ENCODE assay signal across 36 mouse cellular contexts in the genomic region with DNA sequence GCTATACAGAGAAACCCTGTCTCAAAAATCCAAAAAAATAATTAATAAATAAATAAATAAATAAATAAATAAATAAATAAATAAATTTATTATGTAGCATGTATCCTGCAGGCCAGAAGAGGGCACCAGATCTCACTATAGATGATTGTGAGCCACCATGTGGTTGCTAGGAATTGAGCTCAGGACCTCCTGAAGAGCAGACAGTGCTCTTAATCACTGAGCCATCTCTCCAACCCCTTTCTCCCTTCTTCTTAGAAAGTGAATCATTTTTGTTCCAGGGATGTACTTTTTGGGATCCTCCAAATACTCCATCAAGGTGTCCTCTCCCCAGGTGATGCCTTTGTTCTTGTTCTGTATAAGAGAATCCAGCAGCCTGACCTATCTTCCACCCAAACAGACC. TPM values are rescaled to one million over a fixed set of nuclear protein-coding genes. Genes with fewer than 3 reads are reported as not detected.
DNase-seq lines count a peak whose midpoint lies in the region; ATAC-seq and TF ChIP-seq lines count a peak whose summit lies in the region.
"Had no signal": no experiment of that assay in that cellular context is flagged by ENCODE, and none has a peak within 500 bp of the region (broad histone marks: within the 10 kb centered on the region; RNA-seq: fewer than 3 reads in every experiment).

No protein-coding gene starts in this region.

- no peak overlapping the region for H3K4me3 ChIP-seq in kidney, adult 2 months (ENCODE audit: insufficient read depth, low read depth, low read length)
- H3K4me3 ChIP-seq in kidney, embryonic 14.5 days (ENCODE audit: low read length), result no peak overlapping the region
- H3K4me3 ChIP-seq in lung, postnatal 0 days (ENCODE audit: low read depth, low read length), result no peak overlapping the region
- H3K4me3 ChIP-seq: erythroblast, embryonic 14.5 days; forebrain, embryonic 12.5 days; heart, embryonic 13.5 days; hindbrain, embryonic 10.5 days; hindbrain, embryonic 15.5 days; liver, embryonic 15.5 days; lung, embryonic 15.5 days; megakaryocyte, embryonic 14.5 days; midbrain, embryonic 12.5 days; myocyte; neural tube, embryonic 13.5 days had no signal

- no peak overlapping the region for H3K9ac ChIP-seq in kidney, embryonic 14.5 days (ENCODE audit: low read depth, low read length)
- H3K9ac ChIP-seq in lung, postnatal 0 days (replicated peaks; ENCODE audit: low read depth), result no peak overlapping the region
- H3K9ac ChIP-seq: forebrain, embryonic 12.5 days; forebrain, postnatal 0 days; heart, embryonic 13.5 days; hindbrain, embryonic 15.5 days; liver, embryonic 15.5 days; lung, embryonic 15.5 days; midbrain, embryonic 12.5 days; neural tube, embryonic 13.5 days had no signal

- no peak overlapping the region for H3K4me2 ChIP-seq in kidney, embryonic 14.5 days (replicated peaks; ENCODE audit: low read depth, low read length)
- no peak overlapping the region for H3K4me2 ChIP-seq in lung, postnatal 0 days (replicated peaks; ENCODE audit: low read depth, low read length)
- H3K4me2 ChIP-seq: forebrain, embryonic 12.5 days; heart, embryonic 13.5 days; hindbrain, embryonic 15.5 days; liver, embryonic 15.5 days; lung, embryonic 15.5 days; midbrain, embryonic 12.5 days; neural tube, embryonic 13.5 days had no signal

- ATAC-seq in kidney, embryonic 14.5 days (ENCODE audit: low FRiP score, low TSS enrichment), result no peak
- ATAC-seq in lung, postnatal 0 days, result no peak
- ATAC-seq in inflammation-experienced regulatory T-cells, adult 6 months, result peak; percentile 38
- ATAC-seq: forebrain, postnatal 0 days had no signal

- TF ChIP-seq EP300 in lung, postnatal 0 days (IDR thresholded peaks at IDR 0.05), result no peak

- no peaks in the 10 kb centered on the region for H3K9me3 ChIP-seq in kidney, embryonic 14.5 days (ENCODE audit: control insufficient read depth, low read length)
- H3K9me3 ChIP-seq in lung, postnatal 0 days (ENCODE audit: low read length), result no peaks in the 10 kb centered on the region
- H3K9me3 ChIP-seq: hindbrain, embryonic 15.5 days; liver, embryonic 15.5 days; lung, embryonic 15.5 days had no signal

- no peaks in the 10 kb centered on the region for H3K4me1 ChIP-seq in kidney, adult 2 months (ENCODE audit: control insufficient read depth, insufficient read depth, low read length)
- H3K4me1 ChIP-seq in kidney, embryonic 14.5 days (ENCODE audit: control insufficient read depth, insufficient read depth, low read length), result no peaks in the 10 kb centered on the region
- no peaks in the 10 kb centered on the region for H3K4me1 ChIP-seq in lung, postnatal 0 days (ENCODE audit: insufficient read depth, low read depth, low read length)
- H3K4me1 ChIP-seq: forebrain, embryonic 12.5 days; heart, embryonic 13.5 days; hindbrain, embryonic 10.5 days; hindbrain, embryonic 15.5 days; liver, embryonic 15.5 days; lung, embryonic 15.5 days; midbrain, embryonic 12.5 days; neural tube, embryonic 13.5 days had no signal

- no peak for TF ChIP-seq POLR2A in kidney, adult 2 months (IDR thresholded peaks at IDR 0.05; ENCODE audit: low read depth, low read length)

- no peaks in the 10 kb centered on the region for H3K36me3 ChIP-seq in kidney, adult 2 months (ENCODE audit: control insufficient read depth, insufficient read depth, low read length)
- H3K36me3 ChIP-seq in kidney, embryonic 14.5 days (ENCODE audit: control insufficient read depth, insufficient read depth, low read length), result no peaks in the 10 kb centered on the region
- H3K36me3 ChIP-seq in lung, postnatal 0 days (ENCODE audit: insufficient read depth, low read length), result no peaks in the 10 kb centered on the region
- H3K36me3 ChIP-seq: forebrain, embryonic 12.5 days; heart, embryonic 13.5 days; hindbrain, embryonic 10.5 days; hindbrain, embryonic 15.5 days; liver, embryonic 15.5 days; lung, embryonic 15.5 days; midbrain, embryonic 12.5 days; neural tube, embryonic 13.5 days had no signal

- H3K27ac ChIP-seq in kidney, adult 2 months (ENCODE audit: insufficient read depth, low read depth, low read length), result no peak overlapping the region
- no peak overlapping the region for H3K27ac ChIP-seq in kidney, embryonic 14.5 days (ENCODE audit: low read depth, low read length)
- no peak overlapping the region for H3K27ac ChIP-seq in lung, postnatal 0 days (ENCODE audit: low read length)
- H3K27ac ChIP-seq: forebrain, embryonic 12.5 days; heart, embryonic 13.5 days; hindbrain, embryonic 10.5 days; hindbrain, embryonic 15.5 days; liver, embryonic 15.5 days; lung, embryonic 15.5 days; midbrain, embryonic 12.5 days; neural tube, embryonic 13.5 days had no signal

- no peak for DNase-seq in kidney, adult 2 months
- no peak for DNase-seq in lung, postnatal 0 days (ENCODE audit: low spot score)
- no peak for DNase-seq in lung, postnatal 4 days
- DNase-seq in ES-CJ7 (ENCODE audit: low read depth, low spot score), result peak; percentile 48
- DNase-seq in natural killer cell, adult 2 months (ENCODE audit: low spot score in 2 of 2), result no peak
- DNase-seq in MN1 (ENCODE audit: low spot score), result no peak
- DNase-seq: adrenal gland, postnatal 36 days; B cell, adult 2 months; cerebellum, adult 18-20 months; cerebellum, postnatal 14 days; forebrain, postnatal 0 days; heart, postnatal 10 days; kidney, adult 18-20 months; kidney, postnatal 10 days; left cerebral cortex, postnatal 4 days; lung, postnatal 36 days; thymus, postnatal 36 days had no signal

- no peaks in the 10 kb centered on the region for H3K27me3 ChIP-seq in kidney, adult 2 months (replicated peaks; ENCODE audit: control insufficient read depth, insufficient read depth, low read length)
- H3K27me3 ChIP-seq in kidney, embryonic 14.5 days (ENCODE audit: control insufficient read depth, insufficient read depth, low read length), result no peaks in the 10 kb centered on the region
- H3K27me3 ChIP-seq in lung, postnatal 0 days (replicated peaks; ENCODE audit: insufficient read depth, low read length), result no peaks in the 10 kb centered on the region
- H3K27me3 ChIP-seq: forebrain, embryonic 12.5 days; heart, embryonic 13.5 days; hindbrain, embryonic 15.5 days; liver, embryonic 15.5 days; lung, embryonic 15.5 days; megakaryocyte, embryonic 14.5 days; midbrain, embryonic 12.5 days; neural tube, embryonic 13.5 days had no signal

- 0 out of 2 replicates have a peak, but pooled peaks have one; percentile 7 for TF ChIP-seq CTCF in kidney, adult 2 months (conservative IDR thresholded peaks at IDR 0.05; ENCODE audit: insufficient read depth, insufficient read length, low read depth, low read length)
- peak; percentile 16; the same call in 1 of the 2 replicates for TF ChIP-seq CTCF in lung, postnatal 0 days (IDR thresholded peaks at IDR 0.05)

RNA-seq across cellular contexts. Expression of a gene that starts 14.6 kb away (rescaled TPM):
- 0.27 and 0.30 TPM in 2 replicates for polyA plus RNA-seq in kidney, adult 2 months (2012; rRNA removed)
- polyA plus RNA-seq in kidney, embryonic 14.5 days (2014; fragmentation: Nextera tagmentation; extraction: Ambion mirVana), result not detected in 2 replicates
- 0.60 and 1.0 TPM in 2 replicates for polyA plus RNA-seq in lung, postnatal 0 days (2015; fragmentation: Nextera tagmentation; extraction: Ambion mirVana)
- not detected for polyA plus RNA-seq in inflammation-experienced regulatory T-cells, adult 6 months (2017; shearing (Covaris generic))
- polyA plus RNA-seq: brain, embryonic 14.5 days; cortical plate, adult 2 months; erythroblast, embryonic 14.5 days; forebrain, postnatal 0 days; heart, embryonic 13.5 days; hindbrain, embryonic 15.5 days; intestine, embryonic 14.5 days; liver, adult 2 months; midbrain, embryonic 12.5 days; midbrain, postnatal 0 days; myocyte; neural tube, embryonic 13.5 days; small intestine, adult 2 months had no signal

RNA-seq across cellular contexts. Expression of a gene that starts 19.9 kb away (rescaled TPM):
- 0.72 and 1.1 TPM in 2 replicates for polyA plus RNA-seq in kidney, adult 2 months (2012; rRNA removed)
- 0.60 and 0.77 TPM in 2 replicates for polyA plus RNA-seq in kidney, embryonic 14.5 days (2014; fragmentation: Nextera tagmentation; extraction: Ambion mirVana)
- 13.0 and 14.1 TPM in 2 replicates for polyA plus RNA-seq in lung, postnatal 0 days (2015; fragmentation: Nextera tagmentation; extraction: Ambion mirVana)
- polyA plus RNA-seq in inflammation-experienced regulatory T-cells, adult 6 months (2017; shearing (Covaris generic)), result not detected
- polyA plus RNA-seq: erythroblast, embryonic 14.5 days; liver, adult 2 months; liver, embryonic 15.5 days; myocyte; small intestine, adult 2 months had no signal

RNA-seq across cellular contexts. Expression of a gene that starts 21.3 kb away (rescaled TPM):
- polyA plus RNA-seq in kidney, adult 2 months (2012; rRNA removed), result 93.6 and 105 TPM in 2 replicates
- polyA plus RNA-seq in kidney, embryonic 14.5 days (2014; fragmentation: Nextera tagmentation; extraction: Ambion mirVana), result 55.6 and 81.4 TPM in 2 replicates
- polyA plus RNA-seq in lung, postnatal 0 days (2015; fragmentation: Nextera tagmentation; extraction: Ambion mirVana), result 51.0 and 51.7 TPM in 2 replicates
- 10 to 100 TPM; 38.9 to 76.8 (median 55.8) TPM for polyA plus RNA-seq in inflammation-experienced regulatory T-cells, adult 6 months (2017; shearing (Covaris generic))

RNA-seq across cellular contexts. Expression of a gene that starts 21.4 kb away (rescaled TPM):
- polyA plus RNA-seq in kidney, adult 2 months (2012; rRNA removed), result 15.2 and 15.7 TPM in 2 replicates
- 1.7 and 2.8 TPM in 2 replicates for polyA plus RNA-seq in kidney, embryonic 14.5 days (2014; fragmentation: Nextera tagmentation; extraction: Ambion mirVana)
- polyA plus RNA-seq in lung, postnatal 0 days (2015; fragmentation: Nextera tagmentation; extraction: Ambion mirVana), result 2.2 and 2.3 TPM in 2 replicates
- 1 to 10 TPM in 2 of 3 experiments, not detected in 1; 1.2 to 1.4 TPM for polyA plus RNA-seq in inflammation-experienced regulatory T-cells, adult 6 months (2017; shearing (Covaris generic))

RNA-seq across cellular contexts. Expression of a gene that starts 47.1 kb away (rescaled TPM):
- 14.7 and 15.2 TPM in 2 replicates for polyA plus RNA-seq in kidney, adult 2 months (2012; rRNA removed)
- polyA plus RNA-seq in kidney, embryonic 14.5 days (2014; fragmentation: Nextera tagmentation; extraction: Ambion mirVana), result 11.0 and 21.3 TPM in 2 replicates
- 24.9 and 26.8 TPM in 2 replicates for polyA plus RNA-seq in lung, postnatal 0 days (2015; fragmentation: Nextera tagmentation; extraction: Ambion mirVana)
- 10 to 100 TPM; 11.1 to 13.0 (median 11.7) TPM for polyA plus RNA-seq in inflammation-experienced regulatory T-cells, adult 6 months (2017; shearing (Covaris generic))
